Mouse (Mus musculus) spleen, adult 2 months (tissue): ENCODE measurements at regions not wholly inside any gene's neighbourhood (a gene's known extent, or its start where the extent isn't known, plus 50 kb on each side); places are given as distances from the start of the nearest gene placed in this dataset.

Experiments used
- CTCF ChIP-seq: fragments of 200-500 bp; IDR thresholded peaks from 2 replicates; pipeline ENCODE4 v1.5.1; 2011; ENCODE audit warnings: mild to moderate bottlenecking, inconsistent platforms; ENCODE audit not compliant: insufficient read depth, insufficient read length, insufficient replicate concordance; ENCODE audit errors: extremely low read depth
- POLR2A ChIP-seq: fragments of 200-500 bp; IDR thresholded peaks from 2 replicates; pipeline ENCODE4 v1.6.1; 2011; ENCODE audit warnings: low read depth, low read length, inconsistent platforms

GRCm38 (mm10) chr4:95501164-95501563 lies 56.1 kb upstream of the Fggy start:
- TF ChIP-seq CTCF (no peak), POLR2A (no peak)
